Mouse (Mus musculus) testis, postnatal 14 days (tissue): Measurements from ENCODE around the gene Vwa8.

ENCODE experiments used
- DNase-seq: peaks from one replicate; pipeline ENCODE4 v3.0.0; 2021; ENCODE audit warnings: low spot score

The Vwa8 gene

DNA sequence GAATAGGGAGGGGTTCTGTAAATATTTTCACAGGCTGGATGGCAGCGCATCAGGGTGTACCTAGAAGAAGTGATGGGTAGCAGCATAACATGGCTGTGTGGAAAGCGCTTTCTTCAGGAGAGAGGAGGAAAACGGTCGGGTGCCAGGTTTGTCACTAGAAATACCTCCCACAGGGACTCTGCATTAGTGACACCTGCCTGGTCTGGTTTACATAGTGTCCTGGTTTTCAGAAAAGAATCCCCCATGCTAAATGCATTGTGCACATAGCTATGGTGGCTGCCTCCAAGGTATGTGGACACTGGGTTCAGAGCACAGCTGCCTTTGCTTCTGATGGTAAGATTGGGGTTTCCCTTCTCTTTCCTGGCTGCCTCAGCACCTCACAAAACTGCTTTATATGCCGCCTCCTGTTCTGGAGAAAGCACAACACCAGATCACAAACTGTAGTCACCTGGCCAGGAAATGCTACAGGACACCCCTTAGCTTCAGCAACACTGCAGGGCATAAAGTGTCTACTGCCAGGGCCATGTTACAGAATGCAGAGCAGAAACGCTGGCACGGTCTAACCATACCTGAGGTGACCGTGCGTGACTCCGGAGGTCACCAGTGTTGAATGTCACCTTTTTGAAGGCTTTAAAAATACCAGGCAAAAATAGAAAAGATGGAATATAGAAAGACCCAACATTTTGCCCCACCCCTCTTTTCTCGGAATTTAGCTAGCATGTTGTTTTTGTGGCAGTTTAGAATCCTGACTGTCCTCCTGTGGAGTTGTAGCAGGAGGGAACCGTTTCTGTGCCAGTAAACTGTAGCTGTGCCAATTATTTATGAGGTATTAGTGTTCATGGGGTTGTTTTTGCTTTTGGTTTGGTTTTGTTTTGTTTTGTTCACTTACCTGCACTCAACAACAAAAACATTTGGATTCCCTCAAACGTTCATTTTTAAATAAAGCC is 295.7 kb downstream of the Vwa8 start:
- no peak for DNase-seq

DNA sequence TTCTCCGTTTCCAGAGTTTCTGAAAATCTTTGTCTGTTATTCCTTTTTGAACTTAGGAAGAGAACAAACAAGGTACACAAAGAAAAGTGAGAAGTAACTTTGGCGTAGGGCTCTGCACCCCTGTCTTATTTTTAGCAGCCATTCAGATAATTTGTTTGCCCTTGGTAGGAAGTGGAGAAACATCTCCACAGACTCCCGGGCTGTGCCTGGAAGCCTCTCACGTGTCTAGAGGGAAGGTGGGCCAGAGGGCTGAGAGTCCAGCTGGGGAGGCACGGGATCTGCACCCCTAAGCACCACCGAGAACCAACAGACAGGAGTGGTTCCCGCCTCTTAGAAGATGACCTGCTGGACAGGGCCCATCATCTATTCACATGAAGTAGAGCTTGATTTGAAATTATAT is 302.9 kb downstream of the Vwa8 start:
- no peak for DNase-seq

DNA sequence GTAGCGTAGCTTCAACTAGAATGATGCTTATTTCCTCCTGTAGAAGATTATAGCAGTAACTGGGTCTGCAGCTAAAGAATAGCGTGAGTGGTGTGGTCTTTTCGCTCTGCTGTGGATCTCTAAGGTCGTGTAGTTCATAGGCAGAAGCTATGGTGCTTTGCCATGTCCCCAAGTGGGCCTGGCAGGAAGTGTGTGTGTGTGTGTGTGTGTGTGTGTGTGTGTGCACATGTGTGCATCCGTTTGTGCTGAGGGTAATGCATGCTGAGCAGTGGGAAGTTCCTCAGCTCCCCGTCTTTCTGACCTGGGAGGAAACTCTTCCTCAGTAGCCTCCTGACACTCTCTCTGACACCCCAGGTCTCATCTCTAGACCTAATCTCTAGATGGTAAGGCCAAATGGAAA is 305.0 kb downstream of the Vwa8 start:
- no peak for DNase-seq

DNA sequence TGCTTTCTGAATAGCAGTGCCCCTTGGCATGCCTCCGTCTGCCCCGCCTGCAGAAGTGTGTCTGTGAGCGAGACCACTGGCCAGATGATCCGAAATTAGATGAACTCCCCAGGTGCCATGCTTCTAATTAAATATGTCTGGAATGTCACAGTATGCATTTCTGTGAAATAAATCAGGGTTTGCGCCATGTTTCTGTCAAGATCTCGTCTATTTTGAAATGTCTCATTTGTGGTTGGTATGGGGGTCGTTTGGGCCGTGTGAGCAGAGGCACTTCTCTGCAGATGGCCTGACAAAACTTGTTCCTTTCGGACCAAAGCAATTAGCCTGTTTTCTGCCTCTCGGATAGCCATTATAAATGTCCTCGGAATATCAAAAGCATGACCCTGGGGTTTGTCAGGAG is 306.1 kb downstream of the Vwa8 start:
- DNase-seq = no peak

DNA sequence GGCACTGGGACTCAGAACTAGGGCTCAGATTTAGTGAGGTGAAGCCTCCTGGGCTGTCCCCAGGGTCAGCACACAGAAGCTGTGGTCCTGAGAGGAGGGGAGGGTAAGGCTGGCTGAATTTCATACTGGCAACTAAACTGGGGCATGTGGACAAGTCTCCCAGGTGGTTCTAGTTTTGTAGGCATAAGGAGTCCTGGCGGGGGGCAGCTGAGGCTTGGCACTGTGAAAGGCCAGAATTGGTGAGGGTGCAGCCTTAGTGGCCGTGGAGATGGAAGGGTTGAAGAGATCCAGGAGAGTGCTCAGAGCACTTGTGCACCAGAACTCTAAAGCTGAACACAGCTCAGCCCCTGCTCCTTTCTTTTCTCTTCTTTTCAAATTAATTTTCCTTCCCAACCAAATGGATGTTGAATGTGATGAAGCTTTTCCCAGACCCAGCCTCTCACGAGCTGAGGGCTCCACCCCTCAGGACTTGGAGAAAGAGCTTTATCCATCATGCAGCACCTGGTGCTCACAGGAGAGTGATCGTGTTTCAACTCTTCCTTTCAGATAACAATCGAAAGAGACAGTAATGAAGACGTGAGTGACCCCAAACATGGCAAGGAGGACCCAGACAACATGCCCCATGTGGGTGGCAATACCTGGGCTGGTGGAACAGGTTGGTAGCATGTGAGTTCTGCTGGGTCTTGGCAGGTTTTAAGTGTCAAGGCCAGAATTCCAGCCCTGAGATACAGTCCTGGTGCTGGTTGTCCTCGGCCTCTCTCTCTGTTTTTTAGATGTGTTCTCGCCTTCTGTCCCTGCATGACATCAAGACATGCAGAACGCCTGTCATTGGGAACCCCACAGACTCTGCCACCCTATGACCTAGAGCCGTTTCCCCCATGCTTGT is 307.9 kb downstream of the Vwa8 start:
- no peak for DNase-seq

DNA sequence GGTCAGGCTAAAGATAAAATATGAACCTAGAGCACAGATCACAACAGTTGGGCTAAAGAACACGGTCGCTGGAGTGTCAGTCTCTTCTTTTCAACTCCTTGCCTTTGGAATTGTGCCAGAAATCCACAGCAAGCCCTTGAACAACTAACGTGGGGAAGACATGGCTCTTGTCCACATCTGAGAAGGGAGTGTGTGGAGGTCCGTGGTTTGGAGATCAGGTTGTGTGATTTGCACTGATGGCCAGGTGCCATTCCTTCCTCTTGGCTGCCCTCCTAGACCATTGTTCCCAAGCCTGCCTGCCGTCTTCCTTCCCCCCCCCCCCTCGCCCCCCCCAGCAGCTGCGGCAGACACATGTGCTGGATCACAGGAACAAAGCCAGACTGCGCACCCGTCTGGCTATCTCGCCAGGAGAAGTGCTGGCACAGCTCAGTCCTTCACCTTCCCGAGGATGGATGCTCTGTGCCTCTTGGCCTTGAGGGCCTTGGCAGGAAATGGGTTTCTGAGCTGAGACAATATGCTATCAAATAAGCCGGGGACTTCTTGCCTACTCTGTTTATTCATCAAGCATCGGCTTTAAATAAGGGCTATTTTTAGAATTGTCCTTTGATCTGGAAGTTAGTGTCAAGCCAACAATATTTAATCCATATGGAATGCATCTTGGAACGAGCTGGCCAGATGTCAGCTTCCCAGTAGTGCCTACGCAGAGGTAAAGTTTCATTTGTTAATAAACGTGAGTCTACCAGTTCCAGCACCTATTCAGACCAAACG is 308.8 kb downstream of the Vwa8 start:
- peak; percentile 80 for DNase-seq

DNA sequence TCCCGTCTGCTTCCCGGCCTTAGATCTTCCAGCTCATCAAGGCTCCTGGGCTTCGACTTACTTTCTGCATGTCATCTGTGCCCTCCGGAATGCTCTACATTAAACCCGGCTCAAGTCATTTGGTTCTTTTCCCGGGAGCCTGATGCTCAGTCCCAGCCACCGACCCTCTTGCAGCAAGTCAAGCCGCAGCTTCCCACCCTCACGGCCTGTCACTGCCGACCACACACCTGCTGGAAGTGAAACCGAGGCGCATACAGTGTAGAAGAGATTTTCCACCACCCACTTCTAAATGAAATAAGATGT is 309.3 kb downstream of the Vwa8 start:
- DNase-seq = no peak

DNA sequence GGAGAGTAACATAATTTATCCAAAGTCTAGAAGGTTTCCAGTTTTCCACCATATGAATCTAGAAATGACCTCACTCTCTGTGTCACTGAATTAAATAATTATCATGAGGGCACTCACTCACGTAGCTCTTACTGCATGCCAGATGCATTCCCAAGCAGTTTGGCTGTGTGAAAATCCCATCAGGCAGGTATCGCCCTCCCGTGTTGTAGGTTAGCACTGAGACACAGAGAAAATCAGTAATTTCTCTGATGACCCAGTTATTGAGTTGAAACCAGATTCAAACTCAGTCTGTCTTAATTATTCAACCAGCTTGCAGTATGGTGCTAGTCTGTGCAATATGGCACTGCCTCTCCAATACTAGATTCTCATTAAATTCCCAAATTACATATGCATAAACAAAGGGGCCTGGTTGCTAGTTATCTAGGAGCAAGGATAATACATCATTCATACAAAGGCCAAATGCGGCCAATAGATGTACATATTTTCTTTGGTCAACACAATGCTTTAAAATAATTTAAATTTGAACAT is 309.9 kb downstream of the Vwa8 start:
- no peak for DNase-seq

DNA sequence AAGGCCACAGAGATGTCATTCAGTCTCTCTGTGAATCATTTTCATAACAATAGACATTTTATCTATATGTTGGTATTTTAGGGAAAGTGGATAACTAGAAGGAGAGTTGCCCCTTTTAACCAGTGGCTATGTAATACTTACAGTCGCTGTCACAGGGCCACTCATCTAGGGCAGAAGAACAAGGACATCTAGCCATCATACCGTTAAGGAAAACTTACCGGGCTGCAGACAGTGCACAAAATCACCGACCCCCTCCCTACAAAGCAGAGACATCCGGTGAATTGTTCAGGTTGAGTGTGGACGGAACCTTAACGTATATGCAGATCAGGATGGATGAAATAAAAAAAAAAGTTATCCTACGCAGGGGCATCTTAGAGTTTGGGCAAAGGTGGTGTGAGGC is 310.6 kb downstream of the Vwa8 start:
- DNase-seq = no peak

DNA sequence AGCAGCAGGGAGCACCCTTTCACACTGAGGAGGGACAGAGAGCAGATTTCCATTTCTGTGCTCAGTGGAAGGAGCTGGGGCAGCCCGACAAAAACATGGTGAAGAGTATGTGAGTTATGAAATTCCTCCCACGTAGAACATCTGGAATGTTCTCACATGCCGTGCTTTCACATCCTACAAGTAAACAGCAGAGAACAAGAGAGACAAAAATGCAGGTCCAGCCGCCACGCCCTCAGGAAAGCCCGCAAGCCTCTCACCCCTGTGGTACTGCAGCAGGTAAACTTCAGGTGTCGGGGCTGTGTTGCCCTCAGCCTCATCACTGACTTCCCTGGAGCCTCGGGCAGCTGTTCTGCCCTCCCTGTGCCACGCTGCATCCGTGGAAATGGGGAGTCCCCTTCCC is 311.6 kb downstream of the Vwa8 start:
- DNase-seq = no peak

DNA sequence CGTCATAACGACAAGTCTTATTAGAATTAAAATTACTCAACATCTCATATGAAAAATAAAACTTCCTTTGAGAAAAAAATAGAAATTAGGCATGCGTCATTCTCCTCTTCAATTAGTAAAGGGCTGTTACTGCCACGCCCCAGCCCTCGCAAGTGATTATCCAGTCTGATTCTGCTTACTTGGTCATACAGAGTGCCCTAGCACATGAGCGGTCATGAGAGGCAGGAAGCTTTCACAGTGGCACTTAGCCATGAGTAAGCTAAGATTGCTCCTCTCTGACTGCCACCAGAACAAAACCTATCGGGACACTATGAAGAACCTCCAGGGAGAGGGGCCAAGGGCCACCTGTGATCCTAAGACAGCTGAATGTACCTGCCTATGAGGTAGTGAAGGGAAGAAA is 312.1 kb downstream of the Vwa8 start:
- DNase-seq = no peak

DNA sequence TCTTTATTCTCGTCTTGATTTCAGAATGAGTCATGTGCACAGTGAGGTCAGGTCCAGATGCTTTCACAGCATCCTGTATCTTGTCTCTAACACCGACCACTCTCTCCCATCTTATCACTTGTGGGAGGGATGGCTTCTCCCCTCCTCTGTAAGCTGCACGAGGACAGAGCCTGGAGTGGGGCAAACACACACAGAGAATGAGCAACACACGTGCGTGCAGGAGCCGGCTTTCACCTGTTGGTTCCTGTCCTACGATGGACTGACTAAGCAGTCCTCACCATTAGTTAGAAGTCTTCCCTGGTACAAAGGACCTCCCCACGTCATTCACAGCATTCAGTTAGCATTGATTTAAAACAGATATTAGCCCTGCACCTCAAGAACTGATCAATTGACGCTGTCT is 312.9 kb downstream of the Vwa8 start:
- no peak for DNase-seq

DNA sequence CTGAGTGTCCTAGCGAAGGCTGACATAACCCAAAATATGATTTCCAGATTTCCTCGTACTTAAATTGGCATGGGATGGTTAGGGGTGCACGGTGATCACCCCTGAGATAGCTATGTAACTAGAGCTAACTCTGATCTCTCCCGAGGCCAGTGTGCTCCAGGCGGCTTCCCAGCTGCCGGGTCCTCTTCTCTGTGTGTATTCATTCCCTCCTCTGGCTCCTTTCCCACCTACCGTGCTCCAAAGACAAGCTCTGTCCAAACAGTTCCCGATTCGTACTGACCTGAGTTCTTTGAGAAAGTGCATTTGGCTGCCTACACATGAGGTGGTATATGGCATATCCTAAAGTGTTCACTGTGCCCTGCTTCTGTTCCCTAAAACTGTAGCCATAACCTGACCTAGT is 313.8 kb downstream of the Vwa8 start:
- DNase-seq = no peak

DNA sequence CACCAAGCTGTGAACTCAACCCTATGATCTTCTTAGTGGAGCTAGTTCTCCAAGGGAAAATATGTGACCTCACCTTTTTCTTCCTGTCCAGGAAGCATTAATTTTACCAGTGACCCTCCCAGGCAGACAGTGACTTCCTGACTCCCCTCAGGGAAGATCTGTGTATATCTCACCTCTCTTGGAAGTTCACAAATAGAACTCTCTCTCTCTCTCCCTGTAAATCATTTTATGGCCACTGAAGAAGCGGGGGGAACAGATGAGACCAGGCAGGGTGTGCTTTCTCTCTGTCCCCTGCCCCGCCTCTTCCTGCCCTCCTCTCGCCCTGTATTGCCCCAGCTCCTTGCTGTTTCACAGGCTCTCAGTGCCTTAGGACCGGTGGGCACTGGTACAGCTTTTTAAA is 315.5 kb downstream of the Vwa8 start:
- no peak for DNase-seq

DNA sequence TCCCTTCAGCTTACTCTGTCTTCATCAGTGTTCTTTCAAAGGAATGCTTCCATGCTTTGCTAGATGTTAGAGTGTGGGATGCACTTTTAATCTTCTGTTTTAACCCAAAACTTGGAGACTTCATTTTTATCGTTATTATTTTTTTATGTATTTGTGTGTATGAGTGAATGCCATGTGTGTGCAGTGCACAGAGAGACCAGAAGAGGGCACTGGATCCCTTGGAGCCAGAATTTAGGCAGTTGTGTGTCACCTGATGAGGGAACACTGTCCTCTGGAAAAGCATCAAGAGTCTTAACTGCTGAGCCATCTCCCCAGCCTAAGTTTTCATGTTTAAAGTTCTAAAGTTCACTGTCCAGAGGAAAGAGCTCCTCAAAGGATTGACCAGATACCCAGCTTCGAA is 316.1 kb downstream of the Vwa8 start:
- no peak for DNase-seq

DNA sequence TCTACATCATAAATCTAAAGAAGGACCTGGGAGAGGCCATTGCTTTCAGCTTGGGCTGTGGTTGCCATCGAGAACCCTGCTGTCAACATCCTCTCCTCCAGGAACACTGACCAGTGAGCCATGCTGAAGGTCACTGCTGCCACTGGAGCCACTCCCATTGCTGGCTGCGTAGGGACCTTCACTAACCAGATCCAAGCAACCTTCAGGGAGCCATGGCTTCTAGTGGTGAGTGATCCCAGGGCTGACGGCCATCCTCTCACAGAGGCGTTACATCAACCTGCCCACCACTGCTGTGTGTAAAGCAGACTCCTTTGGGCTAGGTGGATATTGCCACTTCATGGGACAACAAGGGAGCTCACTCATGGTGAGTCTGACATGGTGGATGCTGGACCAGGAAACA is 325.7 kb downstream of the Vwa8 start:
- DNase-seq = no peak

DNA sequence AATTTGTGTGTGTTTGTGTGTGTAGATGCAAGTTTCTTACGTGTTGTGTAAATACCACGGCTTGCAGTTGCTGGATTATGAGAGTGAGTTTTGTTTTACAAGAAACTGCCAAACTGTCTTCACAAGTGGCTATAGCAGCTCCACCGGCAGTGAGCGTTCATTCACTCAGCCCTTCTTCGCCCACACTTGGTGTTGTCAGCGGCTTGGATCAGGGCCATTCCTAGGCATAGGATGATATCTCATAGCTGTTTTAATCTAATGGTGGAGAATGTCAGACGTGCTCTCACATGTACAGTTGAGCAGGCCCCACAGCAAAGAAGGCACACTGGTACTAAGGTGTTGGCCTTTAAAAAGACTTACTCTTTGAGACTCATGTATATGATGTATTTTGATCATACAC is 328.9 kb downstream of the Vwa8 start:
- no peak for DNase-seq

DNA sequence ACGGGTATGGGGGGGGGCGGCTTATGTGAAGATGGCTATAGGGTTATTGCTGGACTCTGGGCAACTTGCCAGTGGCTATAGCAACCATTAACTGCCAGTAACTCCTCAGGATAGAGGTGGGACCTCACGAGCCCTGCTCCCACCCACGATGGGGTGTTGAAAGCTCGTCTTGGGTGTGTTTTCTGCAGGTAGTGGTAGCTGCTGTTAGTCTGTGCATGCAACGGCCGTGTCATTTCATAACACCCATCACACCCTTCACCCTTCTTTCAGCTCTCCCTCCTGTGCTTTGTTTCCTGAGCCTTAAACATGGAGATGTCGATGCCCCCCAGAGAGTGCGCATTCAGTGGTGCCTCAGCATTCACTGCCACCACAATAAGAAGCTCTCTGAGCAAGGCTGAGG is 329.4 kb downstream of the Vwa8 start:
- no peak for DNase-seq

DNA sequence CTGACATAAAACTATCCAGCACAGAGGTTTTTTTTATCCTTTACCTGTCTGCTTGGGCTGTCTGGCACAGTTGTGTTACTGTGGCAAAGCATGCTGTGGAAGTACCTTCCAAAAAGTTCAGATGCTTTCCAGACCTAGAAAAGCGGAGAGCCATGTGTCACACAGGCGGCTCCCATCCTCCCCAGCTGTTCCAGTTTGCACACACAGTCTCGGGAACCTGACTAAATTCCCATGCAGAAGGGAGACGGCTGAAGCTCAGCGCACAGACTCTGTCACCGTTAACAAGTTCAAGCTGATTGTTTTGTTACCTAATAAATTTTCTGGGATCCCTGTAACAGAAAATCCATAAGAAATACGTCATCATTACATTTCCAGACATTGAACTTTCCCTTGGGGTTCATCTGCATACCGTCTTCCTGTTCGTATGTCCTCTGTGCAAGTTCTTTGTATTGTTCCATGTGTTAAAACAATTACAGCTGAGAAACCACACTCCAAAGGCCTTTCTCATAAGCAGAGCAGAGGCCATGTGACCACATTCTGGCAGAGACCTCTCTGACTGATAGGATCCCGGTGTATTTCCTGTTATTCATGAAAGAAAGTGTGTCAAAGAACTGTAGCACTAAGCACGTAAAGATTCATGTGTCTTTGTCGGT is 331.4 kb downstream of the Vwa8 start:
- no peak for DNase-seq

DNA sequence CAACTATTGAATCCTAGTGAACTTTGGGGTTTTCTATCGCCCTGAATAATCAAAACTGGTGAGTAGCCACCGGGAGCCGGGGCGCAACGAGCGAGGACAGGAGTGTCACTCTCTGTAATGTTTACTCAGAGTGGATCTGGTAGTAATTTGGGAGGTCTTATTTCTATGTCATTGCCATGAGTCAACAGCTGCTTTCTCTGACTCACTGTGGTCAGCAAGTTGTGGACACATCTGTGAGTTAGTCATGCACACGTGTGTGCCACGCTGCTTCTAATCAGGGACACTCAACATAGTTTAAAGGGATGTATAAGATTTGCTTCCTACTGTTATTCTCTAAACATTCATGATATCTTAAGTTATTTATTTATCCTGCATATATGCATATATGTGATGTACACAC is 332.9 kb downstream of the Vwa8 start:
- DNase-seq = no peak

DNA sequence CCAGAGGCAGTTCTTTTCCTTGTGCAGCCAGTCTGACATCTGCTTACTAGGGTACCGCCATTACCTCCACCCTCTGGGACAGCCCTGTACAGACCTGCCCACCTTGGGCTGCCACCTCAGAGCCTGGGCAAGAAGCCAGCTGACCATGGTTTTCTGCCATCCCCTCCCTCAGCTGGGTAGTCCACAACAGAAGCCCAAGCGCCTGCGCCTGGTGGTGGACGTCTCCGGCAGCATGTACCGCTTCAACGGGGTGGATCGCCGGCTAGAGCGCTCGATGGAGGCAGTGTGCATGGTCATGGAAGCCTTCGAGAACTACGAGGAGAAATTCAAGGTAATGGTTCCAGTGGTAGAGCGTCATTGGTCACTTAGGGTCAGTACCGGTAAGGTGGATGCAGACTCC is 333.9 kb downstream of the Vwa8 start:
- no peak for DNase-seq

DNA sequence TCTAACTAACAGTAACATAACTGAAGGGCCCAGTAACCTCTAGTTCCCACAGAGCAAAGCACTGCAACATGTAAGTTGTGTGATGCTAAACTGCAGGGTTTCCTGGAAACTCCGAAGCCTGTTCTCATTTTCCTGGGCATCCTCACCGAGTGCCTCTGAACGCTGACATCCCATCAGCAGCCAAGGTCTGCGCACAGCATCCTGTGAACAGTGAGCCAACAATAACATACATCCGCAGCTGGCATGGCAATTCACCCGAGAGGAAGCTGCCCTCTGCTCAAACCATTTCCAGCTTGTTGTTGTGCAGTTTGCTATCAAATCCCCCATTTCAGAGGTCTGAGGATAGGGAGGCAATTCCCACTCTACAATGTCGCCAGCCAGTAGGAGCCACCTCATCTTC is 334.4 kb downstream of the Vwa8 start:
- no peak for DNase-seq
